Mouse (Mus musculus): ENCODE measurements at regions not wholly inside any gene's neighbourhood (a gene's known extent, or its start where the extent isn't known, plus 50 kb on each side); places are given as distances from the start of the nearest gene placed in this dataset.
"Not testable (repeated sequence)": the region's sequence is repeated elsewhere in the genome, so short reads cannot be mapped to it uniquely, and the experiment has no call there.

DNA sequence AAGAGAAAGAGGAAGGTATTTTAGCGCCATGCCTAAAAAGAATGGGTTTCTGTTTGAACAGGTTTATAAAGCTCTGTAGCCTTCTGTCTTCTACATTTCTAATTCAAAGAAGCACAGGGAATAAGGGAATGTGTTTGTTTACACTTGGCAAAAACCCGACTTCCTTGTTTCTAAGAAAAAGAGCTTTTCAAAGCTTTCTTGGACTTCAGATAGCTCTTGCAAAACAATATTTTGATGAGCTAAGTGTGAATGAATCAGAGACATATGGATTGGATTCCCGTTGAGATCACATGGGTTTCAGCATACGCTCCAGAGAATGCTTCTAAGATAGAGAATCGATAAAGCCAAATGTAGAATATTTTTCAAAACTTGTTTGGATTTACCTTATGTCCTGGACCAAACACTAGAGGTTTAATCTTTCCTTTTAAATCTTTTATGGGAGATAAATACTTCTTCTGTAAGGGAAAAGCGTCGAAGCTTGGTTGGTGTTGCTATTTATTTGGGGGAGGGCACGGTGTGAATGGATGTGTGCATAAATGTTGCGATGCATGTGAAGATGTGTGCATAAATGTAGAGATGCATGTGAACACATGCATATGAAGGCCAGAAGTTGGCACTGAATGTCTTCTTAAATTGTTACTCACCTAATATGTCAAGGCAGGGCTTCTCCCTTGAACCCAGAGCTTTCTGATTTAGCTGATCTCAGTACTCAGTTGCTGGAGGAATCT lies 576.4 kb downstream of the Nyap2 start:
- DNase-seq = no peak

DNA sequence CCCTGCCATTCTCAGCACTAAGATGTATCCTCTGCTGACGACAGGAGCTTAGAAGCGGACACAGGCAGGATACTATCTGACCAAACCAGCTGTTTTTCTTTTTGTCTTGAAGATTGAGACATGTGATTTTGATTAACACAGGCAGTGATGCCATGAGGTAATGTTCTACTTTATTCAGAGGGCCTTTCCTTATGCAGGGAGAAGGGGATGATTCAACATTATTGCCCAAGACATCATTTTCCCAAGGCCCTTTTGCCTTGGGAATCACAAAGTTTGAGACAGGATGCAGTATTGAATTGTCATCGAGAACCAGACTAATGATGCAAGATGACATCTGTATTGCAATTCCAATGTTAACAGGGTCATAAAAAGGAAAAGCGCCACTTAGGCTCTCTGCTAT lies 571.7 kb upstream of the Gm9747 start:
- DNase-seq = no peak

DNA sequence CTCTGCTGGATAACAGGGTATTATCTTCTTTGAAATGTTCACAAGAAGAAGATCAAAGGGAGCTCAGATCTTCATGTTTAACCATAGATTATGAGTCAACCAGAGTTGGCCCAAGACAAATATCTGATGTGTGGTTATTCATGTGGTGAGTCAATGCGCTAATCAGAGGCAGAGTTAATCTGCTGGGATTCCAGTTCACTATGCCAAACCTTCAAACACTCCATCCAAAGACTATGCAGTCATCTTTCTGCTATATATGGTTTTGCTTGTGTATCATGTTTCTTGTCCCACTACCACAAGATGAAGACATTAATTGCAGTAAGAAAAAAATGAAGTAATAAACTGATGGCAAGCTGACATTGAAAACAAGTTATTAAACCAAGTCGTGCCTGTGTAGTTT lies 561.8 kb upstream of the Gm9747 start:
- DNase-seq = no peak

DNA sequence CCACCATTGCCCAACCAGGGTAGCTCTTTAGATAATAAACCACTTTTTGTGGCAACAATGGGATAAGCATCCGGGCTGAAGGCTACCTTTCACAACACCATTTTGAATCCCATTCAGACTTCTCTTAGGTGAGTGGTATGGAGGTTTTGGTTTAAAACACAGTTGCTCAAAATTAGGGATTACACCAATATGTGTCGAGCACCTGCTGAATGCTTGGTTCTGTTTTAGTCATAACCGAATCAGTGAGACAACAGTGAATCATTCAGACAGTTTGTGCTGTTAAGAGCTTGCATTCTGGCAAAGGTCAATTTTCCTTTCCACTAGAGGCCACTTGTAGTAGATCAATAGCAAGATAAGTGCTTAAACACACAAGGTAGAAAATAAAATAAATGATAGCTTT lies 561.2 kb upstream of the Gm9747 start:
- DNase-seq = no peak

DNA sequence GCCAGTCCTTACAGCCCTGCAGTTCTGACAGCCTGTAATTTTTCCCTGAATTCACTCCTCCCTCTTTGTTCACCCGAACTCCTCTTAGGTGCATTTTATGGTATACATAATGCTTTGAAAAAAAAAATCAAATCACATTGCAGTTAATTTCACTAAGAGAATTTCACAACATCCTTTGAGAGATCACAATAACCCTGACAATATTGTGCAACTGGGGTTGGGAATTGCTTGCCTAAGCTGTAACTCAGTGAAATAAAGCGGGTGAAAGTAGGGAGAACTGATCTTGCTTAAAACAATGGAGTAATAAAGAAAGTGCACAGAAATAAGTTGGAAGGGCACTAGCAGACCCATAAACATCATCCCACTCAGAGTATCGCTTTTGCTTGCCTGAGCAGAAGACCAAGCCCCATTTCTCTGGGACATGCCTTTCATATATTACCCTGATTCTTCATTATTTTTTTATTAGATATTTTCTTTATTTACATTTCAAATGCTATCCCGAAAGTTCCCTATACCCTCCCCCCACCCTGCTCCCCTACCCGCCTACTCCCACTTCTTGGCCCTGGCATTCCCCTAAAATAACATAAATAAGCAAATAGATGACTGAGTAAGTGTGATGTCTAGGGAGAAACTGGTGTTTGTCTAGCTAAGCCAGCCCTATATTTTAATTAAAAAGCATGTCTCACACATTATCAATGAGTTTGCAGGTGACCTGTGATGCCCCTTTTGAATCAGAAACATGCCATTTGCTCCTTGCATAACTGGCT lies 557.2 kb upstream of the Gm9747 start:
- no peak for DNase-seq

DNA sequence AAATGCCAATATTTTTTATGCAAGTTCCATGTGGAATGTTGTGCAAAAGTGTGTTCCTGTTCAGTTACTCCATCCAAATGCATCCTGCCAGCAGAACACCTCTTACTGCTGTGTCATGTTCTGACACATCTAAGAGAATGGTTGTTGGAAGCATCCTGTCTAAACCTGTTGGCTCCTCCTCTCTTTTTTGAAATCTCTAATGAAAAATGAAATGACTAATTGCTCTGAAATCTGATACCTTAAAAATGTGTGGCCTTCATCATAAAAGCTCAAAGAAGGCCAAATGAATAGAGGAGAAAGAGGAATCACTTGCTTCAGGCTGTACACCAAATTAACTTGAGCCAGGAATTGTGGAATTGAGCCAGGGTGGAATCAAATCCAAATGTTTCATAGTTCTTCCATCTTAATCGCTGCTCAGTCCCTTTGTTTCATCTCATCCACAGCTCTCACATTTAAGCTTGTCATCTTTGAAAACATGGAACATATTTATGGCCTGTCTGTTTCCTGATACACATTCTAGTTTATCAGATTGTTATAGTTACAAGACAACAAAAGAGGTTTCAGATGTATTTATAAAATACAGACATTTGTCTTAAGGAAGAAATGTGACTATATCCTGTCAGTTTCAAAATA lies 555.0 kb upstream of the Gm9747 start:
- DNase-seq = no peak

DNA sequence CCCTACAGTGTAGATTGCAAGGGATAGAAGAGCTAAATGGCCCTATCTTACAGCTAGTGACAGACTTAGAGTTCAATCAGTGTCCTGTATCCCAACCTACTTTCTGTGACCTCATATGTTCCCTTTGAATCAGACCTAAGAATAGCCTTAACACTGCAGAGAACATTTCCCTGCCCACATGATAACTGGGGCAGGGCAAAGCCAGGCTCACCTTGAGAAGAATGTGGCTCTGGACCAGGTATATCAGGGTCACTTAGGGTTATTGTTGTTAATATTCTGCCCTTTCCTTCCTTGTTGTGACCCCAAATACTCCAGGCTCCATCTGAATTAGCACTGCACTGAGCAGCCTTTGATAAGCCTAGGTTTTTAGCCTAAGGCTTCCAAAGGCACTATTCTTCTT lies 536.8 kb upstream of the Gm9747 start:
- no peak for DNase-seq

DNA sequence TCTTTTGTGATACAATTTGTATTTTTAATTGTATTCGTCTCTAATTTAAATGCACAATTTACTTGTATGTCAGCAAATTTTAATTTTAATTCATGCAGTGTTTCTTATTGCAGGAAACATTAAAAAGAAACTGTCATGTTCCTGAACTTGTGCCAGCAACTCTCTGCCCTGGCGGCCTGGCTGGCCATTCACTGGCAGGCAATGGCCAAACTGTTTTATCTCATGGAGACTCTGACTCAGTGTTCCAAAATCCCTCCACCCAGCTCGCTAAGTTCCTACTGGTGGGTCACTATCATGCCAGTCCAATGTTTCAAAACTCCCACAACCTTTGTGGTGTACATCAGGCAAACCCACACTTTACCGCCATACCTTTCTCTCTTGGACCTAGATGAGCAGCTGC lies 523.7 kb upstream of the Gm9747 start:
- DNase-seq = no peak

DNA sequence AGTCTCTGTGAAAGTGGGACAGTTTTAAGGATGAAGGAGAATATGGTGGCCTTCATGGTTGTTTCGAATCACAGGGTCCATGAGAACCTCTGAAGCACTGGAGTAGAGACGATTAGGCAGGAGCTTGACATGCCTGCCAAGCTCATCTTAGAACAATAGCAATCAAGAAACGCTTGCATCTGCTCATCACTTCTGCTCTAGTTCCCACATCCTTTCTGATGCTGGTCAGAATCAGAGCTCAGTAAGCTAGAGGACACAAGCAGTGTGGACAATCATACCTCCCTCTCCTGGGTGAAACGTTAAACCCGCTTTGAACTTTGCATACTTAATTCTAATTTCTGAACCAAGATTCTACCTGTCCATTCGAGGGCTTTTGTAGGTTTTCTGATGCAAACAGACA lies 515.8 kb upstream of the Gm9747 start:
- DNase-seq = peak; percentile 91

DNA sequence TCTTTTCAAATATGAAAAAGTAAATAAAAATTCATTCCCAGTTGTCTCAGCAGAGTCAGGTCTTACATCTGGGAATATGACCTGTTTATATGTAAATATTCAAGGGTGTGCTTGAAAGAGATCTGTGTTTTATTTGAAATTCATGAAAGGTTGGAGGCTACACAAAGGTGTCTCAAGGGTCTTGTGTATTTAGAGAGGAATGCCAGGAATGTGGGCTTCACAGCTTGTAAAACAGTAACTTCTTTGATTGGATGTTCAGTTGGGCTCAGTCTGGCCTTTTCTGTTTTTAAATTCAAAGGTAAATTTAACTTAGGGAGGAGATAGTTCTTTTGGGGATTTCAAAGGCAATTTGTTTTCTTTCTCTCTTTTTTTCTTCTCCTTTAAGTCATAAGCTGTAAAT lies 514.7 kb upstream of the Gm9747 start:
- DNase-seq = no peak

DNA sequence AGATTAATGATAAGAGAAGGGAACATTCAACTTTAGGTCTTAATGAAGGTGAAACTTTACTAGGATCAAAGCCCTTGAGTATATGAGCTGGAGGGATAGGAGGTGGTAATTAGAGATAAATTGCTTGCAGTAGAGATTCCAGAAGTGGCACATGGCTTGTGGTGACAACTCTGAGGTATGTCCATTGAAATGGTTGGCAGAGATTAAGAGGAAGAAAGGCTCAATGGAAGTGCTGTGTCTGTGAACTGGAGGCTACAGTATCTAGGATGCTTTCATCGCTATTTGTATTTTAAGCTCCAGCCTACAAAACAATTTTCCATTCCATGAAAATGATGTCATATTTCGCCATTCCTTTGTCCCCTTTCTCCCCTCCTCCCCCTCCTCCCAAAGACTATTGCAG lies 508.1 kb upstream of the Gm9747 start:
- no peak for DNase-seq

DNA sequence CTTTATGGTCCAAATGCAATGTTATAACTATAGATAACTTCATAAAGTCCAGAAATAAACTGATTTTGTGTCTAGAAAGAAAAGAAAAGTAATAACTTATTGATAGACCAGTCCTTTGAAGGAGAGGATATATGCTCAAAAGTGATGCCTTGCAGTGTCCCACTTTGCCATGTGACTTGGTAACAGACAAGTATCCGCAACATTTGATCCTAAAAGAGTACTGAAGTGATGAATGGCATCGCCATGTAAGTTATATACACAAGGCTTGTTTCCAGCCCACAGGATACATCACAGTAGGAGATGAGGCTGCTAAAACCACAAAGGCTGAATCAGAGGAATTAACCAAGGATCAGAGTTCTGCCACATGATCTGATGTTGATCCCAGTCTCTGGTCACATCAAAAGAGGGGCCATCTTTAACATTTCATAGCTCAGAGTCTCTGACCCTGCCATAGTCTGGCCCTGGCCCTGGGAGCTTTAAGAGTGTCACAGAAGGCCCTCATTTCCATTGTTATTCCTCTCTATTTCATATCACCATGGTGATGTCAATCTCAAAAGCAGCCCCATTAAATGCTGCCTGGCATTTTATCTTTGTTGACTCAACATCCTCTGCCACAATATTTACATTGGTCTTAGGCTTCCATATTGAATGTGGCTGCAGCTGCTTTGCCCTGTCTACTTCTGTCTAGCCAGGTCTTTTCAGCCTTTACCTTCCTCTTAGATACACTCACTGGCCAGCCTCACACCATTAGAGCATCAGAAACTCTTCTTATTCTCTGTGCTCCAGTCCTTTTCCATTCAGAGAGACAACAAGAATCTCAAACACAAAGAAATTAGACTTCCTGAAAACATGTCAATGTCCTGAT lies 506.4 kb upstream of the Gm9747 start:
- DNase-seq = no peak

DNA sequence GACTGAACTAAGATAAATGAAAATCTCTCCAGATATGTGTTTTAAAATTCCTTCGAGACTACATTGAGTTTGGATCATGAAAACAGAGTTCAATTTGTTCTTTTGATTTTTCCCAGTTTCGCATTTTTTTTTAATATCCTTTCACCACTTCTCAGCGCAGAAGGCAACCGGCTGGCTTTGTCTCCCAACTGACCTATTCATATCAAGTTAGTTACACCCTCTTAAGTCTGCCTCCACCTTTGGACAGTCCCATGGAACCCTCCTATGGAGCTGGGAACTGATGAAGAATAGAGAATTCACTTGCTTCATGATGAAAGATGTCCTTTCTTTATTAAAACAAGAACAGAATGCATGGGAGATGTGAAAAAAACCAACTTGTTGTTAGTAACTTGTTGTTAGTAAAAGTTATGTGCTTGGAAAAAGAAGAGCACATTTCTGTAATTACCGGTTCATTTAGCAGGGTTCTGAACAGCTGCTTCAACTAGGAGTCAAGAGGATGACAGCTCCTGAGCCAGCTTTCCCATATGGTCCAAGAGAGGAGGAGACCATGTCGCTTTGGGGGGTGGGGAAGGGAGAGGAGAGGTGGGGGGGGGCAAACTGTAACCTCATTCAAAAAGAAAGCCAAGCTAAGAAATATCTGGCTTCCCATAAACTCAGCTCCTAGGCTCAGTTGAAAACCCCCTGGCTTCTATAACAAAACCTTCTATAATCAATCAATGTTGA lies 495.6 kb upstream of the Gm9747 start:
- DNase-seq = no peak

DNA sequence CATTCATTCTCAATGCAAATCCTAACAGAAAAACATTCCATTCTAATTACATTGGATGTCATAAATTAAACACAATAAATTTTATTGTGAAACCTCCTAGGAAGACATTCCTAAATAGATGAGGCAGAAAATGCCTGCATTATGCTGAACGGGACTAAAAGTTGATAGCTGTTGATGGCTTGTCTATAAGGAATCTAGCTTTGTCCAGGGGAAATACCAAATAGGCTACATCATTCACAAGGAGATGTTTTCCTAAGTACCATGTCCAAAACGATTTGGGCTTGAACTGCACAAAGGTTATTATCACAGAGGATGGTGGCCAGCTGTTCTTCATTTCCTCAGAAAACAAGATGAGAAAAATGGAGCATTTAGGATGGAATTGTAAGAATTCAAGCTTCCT lies 494.5 kb upstream of the Gm9747 start:
- DNase-seq = no peak

DNA sequence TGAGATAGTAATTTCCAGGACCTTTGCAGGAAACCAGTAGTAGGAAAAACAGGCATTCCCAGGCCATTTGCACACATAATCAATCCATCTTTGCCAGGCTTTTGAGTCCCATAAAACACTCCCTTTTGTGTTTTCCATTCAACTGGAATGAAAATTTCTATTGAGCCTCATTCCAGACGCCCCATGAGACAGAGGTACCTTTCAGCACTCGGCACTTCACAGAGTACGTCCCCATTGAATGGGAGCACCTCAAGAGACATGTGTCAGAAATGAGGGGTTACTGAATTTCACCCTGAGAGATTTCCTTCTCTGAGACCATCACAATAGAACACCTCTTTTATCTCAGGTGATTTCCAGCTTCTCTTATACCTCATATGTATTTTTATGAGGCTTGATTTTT lies 493.5 kb upstream of the Gm9747 start:
- no peak for DNase-seq

DNA sequence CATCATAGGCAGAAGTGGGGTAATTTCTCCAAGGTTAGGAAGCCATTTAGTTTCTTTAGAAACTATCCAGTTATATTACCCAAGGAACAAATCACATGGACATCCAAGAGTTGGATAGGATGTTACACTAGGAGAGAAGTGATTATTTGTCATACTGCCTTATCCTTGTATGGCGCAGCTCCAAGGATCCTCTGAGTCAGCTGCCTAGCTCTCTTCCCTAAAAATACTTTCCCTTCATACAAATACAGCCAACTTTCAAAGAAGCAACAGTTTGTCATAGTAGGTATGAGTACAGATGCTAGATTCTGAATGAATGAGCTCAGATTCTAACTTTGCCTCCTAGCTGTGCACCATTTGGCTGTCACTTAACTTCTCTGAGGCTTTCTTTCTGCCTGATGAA lies 492.9 kb upstream of the Gm9747 start:
- no peak for DNase-seq

DNA sequence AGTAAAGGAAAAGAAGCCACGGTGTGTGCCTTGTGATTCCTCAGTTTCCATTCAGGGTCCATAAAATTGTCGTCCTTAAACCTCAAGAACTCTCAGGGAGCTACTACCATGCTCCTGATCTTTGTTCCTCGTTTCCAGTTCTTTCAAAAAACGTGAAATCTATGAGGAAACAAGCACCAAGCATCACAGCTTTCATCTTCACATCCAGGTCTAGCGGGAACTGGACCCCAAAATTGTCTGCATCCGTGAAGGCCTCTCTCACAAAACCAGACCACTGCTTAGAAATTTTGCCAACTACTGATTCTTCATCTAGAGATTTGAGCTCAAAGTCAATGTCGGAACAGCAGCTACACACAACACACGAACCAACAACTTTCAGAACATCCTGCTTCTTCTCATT lies 491.0 kb upstream of the Gm9747 start:
- not testable (repeated sequence) for DNase-seq

DNA sequence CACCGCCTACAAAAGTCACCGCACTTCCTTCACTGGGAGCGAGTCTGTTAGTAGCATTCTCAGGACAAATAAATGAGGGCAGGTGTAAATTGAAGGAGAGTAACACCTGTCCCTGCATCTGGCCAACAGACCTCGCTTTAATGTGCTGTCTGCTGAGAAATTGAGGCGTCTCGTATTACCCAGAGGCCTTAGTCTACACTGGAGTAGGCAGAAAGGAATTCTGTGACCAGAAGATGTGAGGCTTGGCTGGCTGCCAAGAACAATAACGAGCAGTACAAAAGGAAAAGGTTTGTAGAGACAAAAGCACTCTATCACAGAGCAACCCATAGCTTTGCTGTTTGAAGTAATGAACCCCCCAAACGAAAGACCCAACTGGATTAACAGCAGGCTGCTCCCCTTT lies 488.4 kb upstream of the Gm9747 start:
- DNase-seq = peak; percentile 85

DNA sequence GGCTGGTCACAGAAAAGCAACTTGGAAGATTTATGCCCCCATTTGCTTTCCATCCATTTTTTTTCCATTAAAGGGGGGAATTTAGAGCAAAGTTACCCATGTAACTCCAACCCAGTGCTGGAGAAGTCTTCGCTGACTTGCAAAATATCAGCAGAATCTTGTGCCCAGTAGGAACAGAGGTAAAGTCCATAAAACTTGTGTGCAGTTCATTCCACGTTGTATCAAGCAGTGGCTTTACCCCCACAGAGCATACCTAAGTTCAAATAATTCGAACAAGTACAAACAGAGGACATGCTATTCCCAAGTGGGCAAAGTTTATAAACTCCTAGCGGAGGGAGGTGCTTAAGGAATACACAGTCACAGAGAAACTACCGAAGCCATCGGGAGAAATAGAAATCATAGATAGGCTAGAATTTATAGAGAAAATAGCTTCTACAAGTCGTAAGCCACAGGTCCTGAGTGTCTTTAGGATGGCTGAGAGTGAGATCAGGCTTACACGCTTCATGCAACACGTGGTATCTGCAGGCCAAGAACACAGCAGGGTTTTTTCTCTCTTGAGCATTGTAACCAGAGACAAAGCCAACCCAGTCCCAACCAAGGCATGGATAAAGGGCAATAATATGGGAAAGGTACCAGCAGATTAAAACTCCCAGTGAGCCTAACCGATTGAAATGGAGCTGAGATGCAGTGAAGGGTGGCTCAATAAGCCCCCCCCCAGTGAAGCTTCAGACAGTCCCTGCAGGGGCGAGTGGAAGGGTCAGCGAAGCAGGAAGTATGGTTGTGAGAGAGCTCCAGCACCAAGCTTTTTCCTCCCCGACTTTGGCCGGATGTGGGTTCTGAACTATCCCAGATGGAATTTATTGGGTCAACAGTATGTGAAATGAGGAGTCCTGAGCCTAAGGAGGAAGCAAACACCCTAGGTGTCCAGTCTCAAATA lies 487.6 kb upstream of the Gm9747 start:
- DNase-seq = peak; percentile 12

DNA sequence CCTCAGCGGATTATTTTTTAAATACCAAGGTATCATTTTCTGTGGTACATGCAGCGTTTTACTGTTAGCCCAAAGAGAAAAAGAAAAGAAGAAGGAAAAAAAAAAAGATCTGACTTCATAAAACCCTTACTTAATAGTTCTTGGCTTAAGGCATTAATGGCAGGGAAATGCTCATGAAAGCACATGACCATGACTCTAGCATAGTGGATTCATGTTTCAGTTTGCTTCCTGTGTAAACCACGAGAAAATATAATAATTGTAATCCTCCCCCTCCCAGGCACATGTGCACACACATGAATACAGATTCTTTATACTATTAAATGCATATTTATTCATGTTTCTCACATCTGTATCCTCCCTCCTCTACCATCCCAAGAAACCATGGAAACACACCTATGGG lies 486.9 kb upstream of the Gm9747 start:
- DNase-seq = no peak

DNA sequence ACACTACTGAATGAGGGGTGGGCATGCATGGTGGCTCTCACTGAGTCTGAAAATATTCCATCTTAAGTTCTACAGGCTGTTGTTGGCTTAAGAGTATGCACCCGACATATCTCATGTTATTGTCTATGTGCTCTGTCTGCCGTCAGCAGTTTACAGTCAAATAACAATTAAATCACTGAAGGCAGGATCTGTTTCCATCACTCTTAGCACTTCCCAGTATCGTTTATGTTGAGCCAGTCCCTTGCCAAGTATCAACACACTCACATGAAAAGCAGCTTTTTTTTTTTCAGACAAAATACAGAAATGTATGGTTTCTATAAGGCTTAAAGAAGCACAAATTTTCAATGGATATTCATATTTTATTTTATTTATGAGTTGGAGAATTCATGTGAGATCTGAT lies 485.9 kb upstream of the Gm9747 start:
- no peak for DNase-seq

Measured in retina, postnatal 1 day (tissue).